Mouse (Mus musculus): ENCODE results near the gene Wdr54. TPM values are rescaled to one million over a fixed set of nuclear protein-coding genes. Genes with fewer than 3 reads are reported as not detected.

Gene Wdr54
- polyA plus RNA-seq, 1 experiment from 2014 or later, result 12.0 TPM

DNA sequence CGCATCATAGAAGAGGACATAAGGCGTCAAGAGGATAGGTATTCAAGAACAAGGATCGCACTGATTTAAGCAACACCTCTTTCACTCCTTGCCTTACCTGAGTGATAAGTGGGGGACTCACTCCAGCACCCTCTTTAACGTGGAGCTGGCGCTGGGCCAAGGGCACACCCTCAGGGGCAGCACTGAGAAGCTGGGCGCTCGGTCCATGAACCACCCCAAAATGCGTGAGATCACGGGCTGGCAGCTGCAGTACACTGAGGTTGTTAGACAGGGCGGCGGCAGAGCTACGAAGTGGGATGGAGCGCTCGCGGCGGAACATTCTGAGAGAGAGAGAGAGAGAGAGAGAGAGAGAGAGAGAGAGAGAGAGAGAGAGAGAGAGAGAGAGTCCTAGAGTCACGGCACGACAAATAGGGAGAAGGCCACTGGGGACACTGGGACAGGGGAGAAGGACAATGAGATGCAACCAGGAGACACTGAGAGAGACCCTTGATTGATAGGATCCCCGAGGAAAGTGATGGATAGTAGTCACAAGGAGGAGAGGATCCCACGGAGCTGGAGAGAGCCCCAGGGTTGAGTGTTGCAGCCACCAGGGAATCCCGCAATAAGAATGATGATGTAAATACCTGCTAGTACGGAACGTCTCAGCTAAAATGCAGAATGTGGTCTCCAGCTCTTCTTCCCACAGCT, 502 bp downstream of the Wdr54 start:
- 0 out of 2 replicates have a peak, but pooled peaks have one; percentile 12 for ATAC-seq (ENCODE audit: insufficient number of reproducible peaks, low FRiP score, low TSS enrichment, low read depth)
- peaks cover 17% of the 10 kb centered on the region for H3K4me1 ChIP-seq
- H3K27ac ChIP-seq (replicated peaks), result no peak overlapping the region
- peaks cover 8% of the 10 kb centered on the region for H3K27me3 ChIP-seq
- H3K4me2 ChIP-seq (replicated peaks), result peak overlapping the region; percentile 85
- H3K9me3 ChIP-seq (replicated peaks), result no peaks in the 10 kb centered on the region
- peak overlapping the region; percentile 21; the same call in 1 of the 2 replicates for H3K9ac ChIP-seq
- H3K36me3 ChIP-seq, result peaks cover 23% of the 10 kb centered on the region
- WGBS, result 6% methylated on average over 23 of the region's 23 CpGs
- peak overlapping the region; percentile 58 for H3K4me3 ChIP-seq (replicated peaks)

DNA sequence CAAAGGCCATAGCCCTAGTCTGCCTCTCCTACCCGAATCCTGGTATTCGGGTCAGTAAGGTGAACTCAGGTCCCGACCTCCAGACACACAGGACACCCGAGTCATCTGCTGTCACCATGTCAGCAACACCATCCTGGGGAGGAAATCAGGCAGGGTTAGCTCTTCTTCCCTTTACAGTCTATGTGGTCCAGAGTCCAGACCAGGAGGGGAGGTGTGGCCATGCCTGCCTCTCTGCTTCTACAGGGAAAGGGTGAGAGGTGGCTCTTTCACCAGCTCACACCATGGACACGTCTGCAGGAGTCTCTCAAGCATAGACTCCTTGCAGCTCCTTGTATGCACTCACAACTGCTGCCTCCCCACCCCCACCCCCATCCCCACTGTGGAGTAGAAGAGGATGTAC, 2.7 kb downstream of the Wdr54 start:
- Histone ChIP-seq H3K4me1 (peaks cover 17% of the 10 kb centered on the region), H3K4me2 (replicated peaks) (no peak overlapping the region), H3K9me3 (replicated peaks) (no peaks in the 10 kb centered on the region), H3K9ac (no peak overlapping the region), H3K27me3 (no peaks in the 10 kb centered on the region), H3K4me3 (replicated peaks) (no peak overlapping the region), H3K27ac (replicated peaks) (no peak overlapping the region), H3K36me3 (peaks cover 45% of the 10 kb centered on the region)
- ATAC-seq (ENCODE audit: insufficient number of reproducible peaks, low FRiP score, low TSS enrichment, low read depth), result no peak
- WGBS, result 69% methylated on average over 5 of the region's 5 CpGs

DNA sequence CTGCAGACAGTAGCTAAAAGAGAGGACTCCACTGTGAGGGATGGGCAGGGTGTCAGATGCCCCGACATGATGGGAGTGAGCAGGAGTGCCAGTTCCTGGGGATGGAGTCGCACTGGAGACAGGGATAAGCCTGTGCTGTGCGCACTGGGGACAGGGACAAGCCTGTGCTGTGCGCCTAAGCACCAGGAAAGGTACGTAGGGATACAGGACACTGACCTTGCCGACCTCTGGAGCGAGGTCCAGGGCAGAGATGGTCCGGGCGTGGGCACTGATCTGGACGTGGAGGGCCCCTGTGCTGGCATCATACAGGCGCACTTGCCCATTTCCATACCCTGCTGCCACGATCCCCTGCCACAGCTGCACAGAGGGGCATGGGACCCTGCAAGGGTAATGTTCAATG, 3.2 kb downstream of the Wdr54 start:
- 82% methylated on average over 12 of the region's 12 CpGs for WGBS
- peaks cover 49% of the 10 kb centered on the region for H3K36me3 ChIP-seq
- no peak overlapping the region for H3K9ac ChIP-seq
- peaks cover 17% of the 10 kb centered on the region for H3K4me1 ChIP-seq
- H3K4me3 ChIP-seq (replicated peaks), result no peak overlapping the region
- no peaks in the 10 kb centered on the region for H3K27me3 ChIP-seq
- no peaks in the 10 kb centered on the region for H3K9me3 ChIP-seq (replicated peaks)
- ATAC-seq (ENCODE audit: insufficient number of reproducible peaks, low FRiP score, low TSS enrichment, low read depth), result no peak
- no peak overlapping the region for H3K27ac ChIP-seq (replicated peaks)
- no peak overlapping the region for H3K4me2 ChIP-seq (replicated peaks)

DNA sequence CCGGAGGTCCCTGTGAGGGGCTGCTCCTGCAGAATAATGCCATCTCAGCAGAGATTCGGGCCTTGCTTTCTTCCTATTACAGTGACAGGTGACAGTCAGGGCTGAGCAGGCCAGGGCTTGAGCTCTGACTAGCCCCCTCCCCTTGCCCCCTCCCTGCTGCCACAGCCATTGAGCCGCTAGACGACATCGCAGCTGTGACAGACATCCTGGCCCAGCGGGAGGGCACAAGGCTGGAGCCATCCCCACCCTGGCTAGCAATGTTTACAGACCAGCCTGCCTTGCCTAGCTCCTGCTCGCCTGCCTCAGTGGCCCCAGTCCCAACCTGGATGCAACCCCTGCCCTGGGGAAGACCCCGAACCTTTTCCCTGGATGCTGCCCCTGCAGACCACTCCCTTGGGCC, 4.5 kb downstream of the Wdr54 start:
- Histone ChIP-seq H3K27me3 (no peaks in the 10 kb centered on the region), H3K9ac (no peak overlapping the region)

GRCm38 (mm10) chr6:83147280-83147679, 8.9 kb downstream of the Wdr54 start:
- WGBS, result 65% methylated on average over 7 of the region's 7 CpGs
- no peak for ATAC-seq (ENCODE audit: insufficient number of reproducible peaks, low FRiP score, low TSS enrichment, low read depth)
- Histone ChIP-seq H3K4me3 (replicated peaks) (no peak overlapping the region), H3K4me1 (peaks cover 11% of the 10 kb centered on the region), H3K27ac (replicated peaks) (no peak overlapping the region), H3K36me3 (peaks cover 55% of the 10 kb centered on the region), H3K9ac (no peak overlapping the region), H3K9me3 (replicated peaks) (no peaks in the 10 kb centered on the region), H3K4me2 (replicated peaks) (no peak overlapping the region), H3K27me3 (no peaks in the 10 kb centered on the region)

More for the DNA sequence above, 4.5 kb downstream of the Wdr54 start:
- no peaks in the 10 kb centered on the region for H3K9me3 ChIP-seq (replicated peaks)
- H3K4me3 ChIP-seq (replicated peaks), result no peak overlapping the region
- no peak for ATAC-seq (ENCODE audit: insufficient number of reproducible peaks, low FRiP score, low TSS enrichment, low read depth)
- WGBS, result 43% methylated on average over 8 of the region's 8 CpGs
- peaks cover 17% of the 10 kb centered on the region for H3K4me1 ChIP-seq
- no peak overlapping the region for H3K4me2 ChIP-seq (replicated peaks)
- peaks cover 61% of the 10 kb centered on the region for H3K36me3 ChIP-seq
- H3K27ac ChIP-seq (replicated peaks), result no peak overlapping the region

DNA sequence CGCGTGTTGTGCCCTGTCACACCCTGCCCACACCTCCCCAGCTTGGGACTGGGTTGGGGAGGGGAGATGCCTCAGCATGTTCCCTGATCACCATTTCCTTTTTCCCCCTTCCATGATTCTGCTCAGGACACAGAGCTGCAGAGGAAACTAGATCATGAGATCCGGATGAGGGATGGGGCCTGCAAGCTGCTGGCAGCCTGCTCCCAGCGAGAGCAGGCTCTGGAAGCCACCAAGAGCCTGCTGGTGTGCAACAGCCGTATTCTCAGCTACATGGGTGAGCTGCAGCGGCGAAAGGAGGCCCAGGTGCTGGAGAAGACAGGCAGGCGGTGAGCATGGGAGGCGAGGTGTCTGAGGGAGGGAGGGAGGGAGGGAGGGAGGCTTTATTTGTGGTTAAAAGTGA, 10.4 kb downstream of the Wdr54 start:
- H3K4me2 ChIP-seq (replicated peaks), result no peak overlapping the region
- no peaks in the 10 kb centered on the region for H3K9me3 ChIP-seq (replicated peaks)
- 49% methylated on average over 9 of the region's 9 CpGs for WGBS
- H3K9ac ChIP-seq, result no peak overlapping the region
- H3K4me1 ChIP-seq, result peaks cover 23% of the 10 kb centered on the region
- peaks cover 41% of the 10 kb centered on the region for H3K36me3 ChIP-seq
- no peaks in the 10 kb centered on the region for H3K27me3 ChIP-seq
- ATAC-seq (ENCODE audit: insufficient number of reproducible peaks, low FRiP score, low TSS enrichment, low read depth), result no peak
- H3K4me3 ChIP-seq (replicated peaks), result no peak overlapping the region
- H3K27ac ChIP-seq (replicated peaks), result no peak overlapping the region; the same call in 1 of the 2 replicates

- Histone ChIP-seq H3K27ac (replicated peaks) (no peak overlapping the region), H3K4me3 (replicated peaks) (no peak overlapping the region), H3K36me3 (peaks cover 35% of the 10 kb centered on the region), H3K27me3 (no peaks in the 10 kb centered on the region), H3K4me1 (peaks cover 24% of the 10 kb centered on the region), H3K9me3 (replicated peaks) (no peaks in the 10 kb centered on the region), H3K4me2 (replicated peaks) (no peak overlapping the region), H3K9ac (no peak overlapping the region)
- no peak for ATAC-seq (ENCODE audit: insufficient number of reproducible peaks, low FRiP score, low TSS enrichment, low read depth)
- 48% methylated on average over 2 of the region's 2 CpGs for WGBS
These were observed 11.0 kb downstream of the Wdr54 start for GRCm38 (mm10) chr6:83145209-83145608.

- peaks cover 47% of the 10 kb centered on the region for H3K4me1 ChIP-seq
- no peaks in the 10 kb centered on the region for H3K9me3 ChIP-seq (replicated peaks)
- no peak overlapping the region for H3K4me3 ChIP-seq (replicated peaks)
- peak overlapping the region; percentile 46; the same call in 1 of the 2 replicates for H3K4me2 ChIP-seq (replicated peaks)
- ATAC-seq (ENCODE audit: insufficient number of reproducible peaks, low FRiP score, low TSS enrichment, low read depth), result 0 out of 2 replicates have a peak, but pooled peaks have one; percentile 5
- H3K27me3 ChIP-seq, result no peaks in the 10 kb centered on the region
- H3K9ac ChIP-seq, result no peak overlapping the region
- H3K27ac ChIP-seq (replicated peaks), result peak overlapping the region; percentile 60
- WGBS, result 53% methylated on average over 11 of the region's 11 CpGs
- H3K36me3 ChIP-seq, result peaks cover 12% of the 10 kb centered on the region
These were observed 13.3 kb downstream of the Wdr54 start for GRCm38 (mm10) chr6:83142886-83143285.

- Histone ChIP-seq H3K4me3 (replicated peaks) (peak overlapping the region; percentile 25), H3K27me3 (no peaks in the 10 kb centered on the region), H3K27ac (replicated peaks) (peak overlapping the region; percentile 60), H3K9me3 (replicated peaks) (no peaks in the 10 kb centered on the region), H3K4me2 (replicated peaks) (peak overlapping the region; percentile 46), H3K9ac (peak overlapping the region; percentile 2), H3K4me1 (peaks cover 49% of the 10 kb centered on the region), H3K36me3 (peaks cover 6% of the 10 kb centered on the region)
- WGBS, result 9% methylated on average over 41 of the region's 41 CpGs
- ATAC-seq (ENCODE audit: insufficient number of reproducible peaks, low FRiP score, low TSS enrichment, low read depth), result no peak
These were observed 13.9 kb downstream of the Wdr54 start for GRCm38 (mm10) chr6:83142211-83142731.

- no peak overlapping the region for H3K27ac ChIP-seq (replicated peaks)
- WGBS, result 29% methylated on average over 4 of the region's 4 CpGs
- H3K4me1 ChIP-seq, result peaks cover 52% of the 10 kb centered on the region
- H3K36me3 ChIP-seq, result peaks cover under 1% of the 10 kb centered on the region; the same call in 1 of the 2 replicates
- ATAC-seq (ENCODE audit: insufficient number of reproducible peaks, low FRiP score, low TSS enrichment, low read depth), result no peak
- no peaks in the 10 kb centered on the region for H3K9me3 ChIP-seq (replicated peaks)
- peak overlapping the region; percentile 25 for H3K4me3 ChIP-seq (replicated peaks)
- H3K9ac ChIP-seq, result no peak overlapping the region
- H3K27me3 ChIP-seq, result no peaks in the 10 kb centered on the region
- H3K4me2 ChIP-seq (replicated peaks), result peak overlapping the region; percentile 46
These were observed 14.6 kb downstream of the Wdr54 start for GRCm38 (mm10) chr6:83141636-83142035.

DNA sequence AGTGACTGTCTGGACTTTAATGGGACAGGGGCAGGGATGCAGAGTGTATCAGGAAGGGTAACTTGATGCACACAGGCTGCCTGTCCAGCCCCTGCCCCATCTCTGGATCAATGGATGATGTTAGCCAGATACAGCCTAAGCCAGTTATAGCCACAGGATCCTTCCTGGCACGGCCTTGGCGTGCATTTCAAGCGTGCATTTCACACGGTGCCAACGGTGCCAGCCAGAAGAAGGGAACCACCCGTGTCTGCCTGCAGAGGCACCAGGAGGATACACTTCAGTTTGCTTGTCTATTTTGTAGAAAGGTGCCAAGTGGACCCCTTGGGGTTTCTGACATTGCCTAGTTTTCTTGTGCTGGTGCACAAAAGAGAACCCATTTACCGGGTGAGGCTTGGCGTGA, 16.2 kb downstream of the Wdr54 start:
- Histone ChIP-seq H3K36me3 (no peaks in the 10 kb centered on the region), H3K9ac (no peak overlapping the region), H3K27me3 (no peaks in the 10 kb centered on the region), H3K9me3 (replicated peaks) (no peaks in the 10 kb centered on the region), H3K27ac (replicated peaks) (peak overlapping the region; percentile 44; the same call in 1 of the 2 replicates), H3K4me3 (replicated peaks) (no peak overlapping the region), H3K4me2 (replicated peaks) (no peak overlapping the region), H3K4me1 (peaks cover 65% of the 10 kb centered on the region)
- ATAC-seq (ENCODE audit: insufficient number of reproducible peaks, low FRiP score, low TSS enrichment, low read depth), result no peak
- 70% methylated on average over 8 of the region's 8 CpGs for WGBS

Measured in embryonic facial prominence, embryonic 15.5 days (tissue).